Mouse (Mus musculus): ENCODE measurements around the gene Cd7. TPM values are rescaled to one million over a fixed set of nuclear protein-coding genes. Genes with fewer than 3 reads are reported as not detected.

The Cd7 gene
- polyA plus RNA-seq, 1 experiment from 2014 or later = not detected

DNA sequence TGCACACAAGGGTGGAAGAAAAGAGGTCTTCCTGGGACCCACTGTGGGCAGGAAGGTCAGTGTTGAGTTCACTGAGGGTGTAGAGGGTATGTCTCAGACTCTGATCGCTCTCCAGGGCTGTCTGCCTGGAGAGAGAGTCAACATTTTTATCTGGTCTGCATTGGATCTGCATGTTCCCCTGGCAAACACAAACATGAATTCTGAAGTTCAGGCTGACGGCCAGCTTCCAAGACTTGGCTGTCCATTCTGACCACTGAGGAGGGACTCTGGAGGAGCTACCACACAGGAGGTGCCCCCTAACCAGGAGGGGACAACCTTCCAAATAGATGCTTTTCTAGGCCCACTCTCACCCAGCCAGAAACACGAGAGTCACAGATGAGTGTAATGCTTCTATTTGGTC is 47.4 kb downstream of the Cd7 start:
- peak overlapping the region; percentile 96; the same call in 1 of the 2 replicates for H3K27ac ChIP-seq (ENCODE audit: low read depth, low read length)
- H3K4me3 ChIP-seq (ENCODE audit: low read length) = peak overlapping the region; percentile 100
- peak overlapping the region; percentile 100 for H3K9ac ChIP-seq (ENCODE audit: low read depth, low read length)
- no peaks in the 10 kb centered on the region for H3K27me3 ChIP-seq (ENCODE audit: control insufficient read depth, insufficient read depth, low read length)
- peaks cover 11% of the 10 kb centered on the region; the same call in 1 of the 2 replicates for H3K36me3 ChIP-seq (ENCODE audit: control insufficient read depth, insufficient read depth, low read length)
- no peaks in the 10 kb centered on the region for H3K9me3 ChIP-seq (ENCODE audit: control insufficient read depth, low read length)
- 68% methylated on average over 3 of the region's 3 CpGs for WGBS
- 0 out of 2 replicates have a peak, but pooled peaks have one; percentile 5 for ATAC-seq (ENCODE audit: low FRiP score, low TSS enrichment)
- H3K4me2 ChIP-seq (replicated peaks; ENCODE audit: low read depth, low read length) = peak overlapping the region; percentile 43
- H3K4me1 ChIP-seq (ENCODE audit: control insufficient read depth, insufficient read depth, low read length) = peaks cover 26% of the 10 kb centered on the region

DNA sequence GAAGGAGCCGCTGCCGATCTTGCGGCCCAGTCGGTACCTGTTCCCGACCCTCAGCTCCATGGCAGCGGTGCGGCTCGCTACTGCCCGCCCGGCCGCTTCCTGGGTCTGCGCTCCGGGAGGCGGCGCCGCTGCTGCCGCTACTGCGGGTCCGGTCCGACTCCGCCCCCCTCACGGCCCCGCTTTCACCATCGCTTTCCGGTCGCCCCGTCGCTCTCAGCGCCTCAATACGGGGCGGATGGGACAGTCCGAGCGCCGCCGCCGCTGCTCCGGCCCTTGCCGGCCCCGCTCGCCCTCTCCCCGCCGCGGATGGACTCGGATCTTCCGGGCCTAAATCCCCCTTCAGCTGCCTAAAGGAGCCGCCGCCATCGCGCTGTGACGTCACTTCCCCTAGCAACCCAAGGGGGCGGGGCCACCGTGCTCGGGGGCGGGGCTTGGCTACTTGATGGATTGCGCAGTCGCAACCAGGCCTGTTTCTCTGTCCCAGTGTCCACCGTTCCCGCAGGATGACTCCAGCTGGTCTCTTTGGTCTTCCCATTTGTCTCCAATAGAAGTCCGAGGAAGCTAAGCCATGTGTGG is 48.2 kb downstream of the Cd7 start, which contains the start of gene Csnk1d:
Csnk1d (minus strand) TSS at position 380 of the 576 bp plus-strand sequence.
- Histone ChIP-seq H3K4me3 (ENCODE audit: low read length) (peak within 1 kb of the TSS; percentile 100), H3K27ac (ENCODE audit: low read depth, low read length) (peak within 1 kb of the TSS; percentile 96), H3K9me3 (ENCODE audit: control insufficient read depth, low read length) (no peaks in the 10 kb centered on the region), H3K9ac (ENCODE audit: low read depth, low read length) (peak within 1 kb of the TSS; percentile 100), H3K27me3 (ENCODE audit: control insufficient read depth, insufficient read depth, low read length) (no peaks in the 10 kb centered on the region), H3K4me1 (ENCODE audit: control insufficient read depth, insufficient read depth, low read length) (peaks cover 26% of the 10 kb centered on the region), H3K4me2 (replicated peaks; ENCODE audit: low read depth, low read length) (peak within 1 kb of the TSS; percentile 43), H3K36me3 (ENCODE audit: control insufficient read depth, insufficient read depth, low read length) (peaks cover 18% of the 10 kb centered on the region)
- ATAC-seq (ENCODE audit: low FRiP score, low TSS enrichment) = peak; percentile 87
- WGBS = under 1% methylated on average over 59 of the region's 59 CpGs

DNA sequence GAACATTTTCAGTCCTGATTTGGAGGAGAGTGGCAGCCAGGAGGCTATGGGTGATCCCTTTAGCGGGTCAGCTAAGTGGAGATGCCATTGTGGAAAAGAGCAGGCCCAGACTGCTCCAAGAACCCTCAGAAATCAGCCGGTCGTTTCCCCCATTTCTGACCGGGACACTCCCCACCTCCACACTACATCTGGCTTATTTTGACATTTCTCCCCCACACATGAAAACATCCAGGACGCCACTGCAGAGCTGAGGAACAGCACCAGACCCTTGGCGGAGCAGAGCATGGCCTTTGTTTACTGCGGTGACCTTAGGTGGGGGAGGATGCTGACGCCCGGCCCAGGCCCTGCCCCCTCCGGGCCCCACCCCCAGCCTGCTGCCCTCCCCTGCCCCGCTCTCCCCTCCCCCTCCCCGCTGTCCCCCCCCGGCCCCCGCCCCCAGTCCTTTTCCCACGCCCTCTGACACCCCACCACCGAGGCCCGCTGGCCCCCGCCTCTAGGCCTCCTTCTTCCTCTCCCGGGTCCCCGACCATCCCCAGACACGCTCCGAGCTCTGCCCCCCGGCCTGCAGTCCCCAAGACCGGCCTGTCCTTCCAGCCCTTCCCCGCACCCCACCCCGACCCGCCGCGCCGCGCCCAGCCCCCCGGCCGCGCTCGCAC is 49.0 kb downstream of the Cd7 start:
- Histone ChIP-seq H3K4me1 (ENCODE audit: control insufficient read depth, insufficient read depth, low read length) (peaks cover 26% of the 10 kb centered on the region), H3K27me3 (ENCODE audit: control insufficient read depth, insufficient read depth, low read length) (no peaks in the 10 kb centered on the region), H3K9me3 (ENCODE audit: control insufficient read depth, low read length) (no peaks in the 10 kb centered on the region), H3K9ac (ENCODE audit: low read depth, low read length) (peak overlapping the region; percentile 100), H3K4me2 (replicated peaks; ENCODE audit: low read depth, low read length) (peak overlapping the region; percentile 43), H3K27ac (ENCODE audit: low read depth, low read length) (peak overlapping the region; percentile 96), H3K4me3 (ENCODE audit: low read length) (peak overlapping the region; percentile 100), H3K36me3 (ENCODE audit: control insufficient read depth, insufficient read depth, low read length) (peaks cover 24% of the 10 kb centered on the region)
- peak; percentile 61 for ATAC-seq (ENCODE audit: low FRiP score, low TSS enrichment)
- 0% methylated on average over 13 of the region's 35 CpGs for WGBS

DNA sequence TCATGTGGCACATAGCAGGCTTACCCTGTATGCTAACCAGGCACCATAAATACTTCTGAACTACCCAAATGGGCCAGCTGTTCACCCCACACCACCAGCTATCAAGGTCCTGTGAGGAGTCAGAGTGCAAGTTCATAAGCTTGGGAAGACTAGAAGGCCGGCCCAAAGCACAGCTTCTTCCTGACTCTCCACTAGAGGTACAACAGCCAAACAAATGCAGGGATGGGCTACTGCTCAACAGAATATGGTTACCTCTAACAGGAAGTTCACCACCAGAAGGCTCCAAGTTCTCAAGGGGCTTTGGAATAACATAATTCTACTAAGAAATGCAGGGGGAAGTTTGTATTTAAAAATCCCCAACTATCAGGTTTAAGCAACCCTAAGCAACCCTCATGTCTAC is 49.7 kb downstream of the Cd7 start:
- Histone ChIP-seq H3K9ac (ENCODE audit: low read depth, low read length) (peak overlapping the region; percentile 100), H3K27ac (ENCODE audit: low read depth, low read length) (no peak overlapping the region), H3K4me3 (ENCODE audit: low read length) (peak overlapping the region; percentile 100), H3K36me3 (ENCODE audit: control insufficient read depth, insufficient read depth, low read length) (peaks cover 29% of the 10 kb centered on the region), H3K4me1 (ENCODE audit: control insufficient read depth, insufficient read depth, low read length) (peaks cover 26% of the 10 kb centered on the region), H3K9me3 (ENCODE audit: control insufficient read depth, low read length) (no peaks in the 10 kb centered on the region), H3K4me2 (replicated peaks; ENCODE audit: low read depth, low read length) (peak overlapping the region; percentile 43), H3K27me3 (ENCODE audit: control insufficient read depth, insufficient read depth, low read length) (no peaks in the 10 kb centered on the region)
- 3% methylated on average over 1 of the region's 1 CpGs for WGBS
- ATAC-seq (ENCODE audit: low FRiP score, low TSS enrichment) = no peak

DNA sequence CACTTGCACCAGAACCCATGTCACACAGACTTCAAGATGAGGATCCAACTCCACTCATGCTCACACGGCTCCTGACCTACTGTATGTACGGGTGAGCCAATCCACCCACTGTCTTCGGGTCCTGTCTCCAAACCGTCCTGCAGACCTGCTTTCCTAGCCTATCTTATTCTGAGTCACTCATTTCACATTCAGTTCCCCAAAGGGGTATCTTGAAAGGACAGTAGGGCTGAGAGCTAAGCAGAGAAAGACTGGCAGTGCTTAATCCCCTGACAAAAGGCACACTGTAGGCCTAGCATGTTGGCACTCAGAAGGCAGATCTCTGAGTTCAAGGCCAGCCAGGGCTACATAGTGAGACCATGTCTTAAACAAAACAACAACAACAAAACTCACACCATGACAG is 50.8 kb downstream of the Cd7 start:
- peaks cover 26% of the 10 kb centered on the region for H3K4me1 ChIP-seq (ENCODE audit: control insufficient read depth, insufficient read depth, low read length)
- ATAC-seq (ENCODE audit: low FRiP score, low TSS enrichment) = no peak
- H3K27ac ChIP-seq (ENCODE audit: low read depth, low read length) = no peak overlapping the region
- H3K4me2 ChIP-seq (replicated peaks; ENCODE audit: low read depth, low read length) = peak overlapping the region; percentile 43
- WGBS = 78% methylated on average over 4 of the region's 4 CpGs
- peaks cover 40% of the 10 kb centered on the region for H3K36me3 ChIP-seq (ENCODE audit: control insufficient read depth, insufficient read depth, low read length)
- no peaks in the 10 kb centered on the region for H3K27me3 ChIP-seq (ENCODE audit: control insufficient read depth, insufficient read depth, low read length)
- peak overlapping the region; percentile 100; the same call in 1 of the 2 replicates for H3K4me3 ChIP-seq (ENCODE audit: low read length)
- no peak overlapping the region for H3K9ac ChIP-seq (ENCODE audit: low read depth, low read length)
- H3K9me3 ChIP-seq (ENCODE audit: control insufficient read depth, low read length) = no peaks in the 10 kb centered on the region

DNA sequence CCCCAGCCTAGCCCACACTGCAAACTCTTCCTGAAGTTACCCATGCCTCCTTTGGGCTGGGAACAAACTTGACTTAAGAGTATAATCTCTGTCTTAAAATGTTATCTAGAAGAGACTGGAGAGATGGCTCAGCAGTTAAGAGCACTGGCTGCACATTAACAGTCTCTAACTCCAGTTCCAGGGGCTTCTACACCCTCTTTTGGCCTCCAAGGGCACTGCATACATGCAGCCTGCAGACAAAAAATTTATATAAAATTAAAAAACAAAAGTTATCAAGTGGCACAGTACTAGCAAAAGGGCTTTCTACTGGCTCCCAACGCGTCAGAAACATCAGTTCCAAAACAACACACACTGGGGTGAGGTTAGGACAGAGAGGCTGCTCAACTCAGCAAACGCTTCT is 51.6 kb downstream of the Cd7 start:
- H3K9ac ChIP-seq (ENCODE audit: low read depth, low read length) = 0 out of 2 replicates have a peak overlapping the region, but pooled peaks have one; percentile 13
- WGBS = 81% methylated on average over 3 of the region's 3 CpGs
- no peak for ATAC-seq (ENCODE audit: low FRiP score, low TSS enrichment)

More for the DNA sequence above, 51.6 kb downstream of the Cd7 start:
- H3K4me3 ChIP-seq (ENCODE audit: low read length) = no peak overlapping the region
- no peak overlapping the region for H3K4me2 ChIP-seq (replicated peaks; ENCODE audit: low read depth, low read length)
- H3K36me3 ChIP-seq (ENCODE audit: control insufficient read depth, insufficient read depth, low read length) = peaks cover 45% of the 10 kb centered on the region
- no peaks in the 10 kb centered on the region for H3K9me3 ChIP-seq (ENCODE audit: control insufficient read depth, low read length)
- H3K27me3 ChIP-seq (ENCODE audit: control insufficient read depth, insufficient read depth, low read length) = no peaks in the 10 kb centered on the region
- H3K27ac ChIP-seq (ENCODE audit: low read depth, low read length) = no peak overlapping the region
- H3K4me1 ChIP-seq (ENCODE audit: control insufficient read depth, insufficient read depth, low read length) = peaks cover 26% of the 10 kb centered on the region

Other genes starting within 250 kb of the Cd7 start
- 58.2 and 80.3 TPM in 2 replicates for gene Dus1l, start 243.0 kb downstream of the Cd7 start, polyA plus RNA-seq (2014; fragmentation: Nextera tagmentation; extraction: Ambion mirVana)
- gene Fasn, start 214.9 kb downstream of the Cd7 start, polyA plus RNA-seq (2014; fragmentation: Nextera tagmentation; extraction: Ambion mirVana) = 54.9 and 79.9 TPM in 2 replicates
- gene Ccdc57, start 106.5 kb downstream of the Cd7 start, polyA plus RNA-seq (2014; fragmentation: Nextera tagmentation; extraction: Ambion mirVana) = 5.0 and 9.2 TPM in 2 replicates
- 21.8 and 21.9 TPM in 2 replicates for gene Slc16a3, start 90.9 kb downstream of the Cd7 start, polyA plus RNA-seq (2014; fragmentation: Nextera tagmentation; extraction: Ambion mirVana)
- gene Csnk1d, start 48.1 kb downstream of the Cd7 start, polyA plus RNA-seq (2014; fragmentation: Nextera tagmentation; extraction: Ambion mirVana) = 49.8 and 78.9 TPM in 2 replicates
- not detected in 2 replicates for gene Sectm1b, start 24.2 kb upstream of the Cd7 start, polyA plus RNA-seq (2014; fragmentation: Nextera tagmentation; extraction: Ambion mirVana)
- gene Sectm1a, start 41.8 kb upstream of the Cd7 start, polyA plus RNA-seq (2014; fragmentation: Nextera tagmentation; extraction: Ambion mirVana) = 0.22 and 0.26 TPM in 2 replicates
- gene Tex19.2, start 79.3 kb upstream of the Cd7 start, polyA plus RNA-seq (2014; fragmentation: Nextera tagmentation; extraction: Ambion mirVana) = not detected in 2 replicates
- gene Tex19.1, start 106.7 kb upstream of the Cd7 start, polyA plus RNA-seq (2014; fragmentation: Nextera tagmentation; extraction: Ambion mirVana) = not detected in 2 replicates
- gene Uts2r, start 120.9 kb upstream of the Cd7 start, polyA plus RNA-seq (2014; fragmentation: Nextera tagmentation; extraction: Ambion mirVana) = not detected in 2 replicates
- gene Hexdc, start 165.0 kb upstream of the Cd7 start, polyA plus RNA-seq (2014; fragmentation: Nextera tagmentation; extraction: Ambion mirVana) = 10.1 and 10.3 TPM in 2 replicates
- 28.5 and 31.3 TPM in 2 replicates for gene Ogfod3, start 165.3 kb upstream of the Cd7 start, polyA plus RNA-seq (2014; fragmentation: Nextera tagmentation; extraction: Ambion mirVana)
- gene Cybc1, start 189.9 kb upstream of the Cd7 start, polyA plus RNA-seq (2014; fragmentation: Nextera tagmentation; extraction: Ambion mirVana) = 24.5 and 33.0 TPM in 2 replicates
- 27.5 and 53.1 TPM in 2 replicates for gene Narf, start 197.8 kb upstream of the Cd7 start, polyA plus RNA-seq (2014; fragmentation: Nextera tagmentation; extraction: Ambion mirVana)
- gene Foxk2, start 220.6 kb upstream of the Cd7 start, polyA plus RNA-seq (2014; fragmentation: Nextera tagmentation; extraction: Ambion mirVana) = 10.5 and 10.8 TPM in 2 replicates

All from kidney, embryonic 14.5 days (tissue).